Mouse (Mus musculus): ENCODE results near the gene Efcc1.

DNA sequence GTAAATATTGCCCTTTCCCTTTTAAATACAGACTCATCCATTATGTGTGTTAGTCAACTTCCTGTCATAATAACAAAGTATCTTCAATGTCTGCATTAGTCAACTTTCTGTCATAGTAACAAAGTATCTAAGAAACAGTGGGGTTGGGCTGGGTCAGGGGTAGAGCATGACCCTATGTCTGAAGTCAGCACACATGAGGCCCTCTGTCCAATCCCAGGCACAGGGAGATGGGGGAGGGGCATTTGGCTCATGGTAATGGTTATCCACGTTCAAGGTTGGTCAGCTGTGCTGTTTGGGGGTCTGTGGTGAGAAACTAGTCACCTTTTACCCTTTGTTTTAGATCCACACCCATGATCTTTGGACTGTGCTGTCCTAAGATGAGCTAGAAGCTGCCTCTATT lies 14.6 kb downstream of the Efcc1 start:
- TF ChIP-seq CTCF (IDR thresholded peaks at IDR 0.05; ENCODE audit: insufficient read depth, low read depth, low read length) (no peak), POLR2A (IDR thresholded peaks at IDR 0.05; ENCODE audit: insufficient read depth, low read depth, low read length) (no peak)
